Mouse (Mus musculus): Measurements from ENCODE around the gene Slc38a4.

The Slc38a4 gene

DNA sequence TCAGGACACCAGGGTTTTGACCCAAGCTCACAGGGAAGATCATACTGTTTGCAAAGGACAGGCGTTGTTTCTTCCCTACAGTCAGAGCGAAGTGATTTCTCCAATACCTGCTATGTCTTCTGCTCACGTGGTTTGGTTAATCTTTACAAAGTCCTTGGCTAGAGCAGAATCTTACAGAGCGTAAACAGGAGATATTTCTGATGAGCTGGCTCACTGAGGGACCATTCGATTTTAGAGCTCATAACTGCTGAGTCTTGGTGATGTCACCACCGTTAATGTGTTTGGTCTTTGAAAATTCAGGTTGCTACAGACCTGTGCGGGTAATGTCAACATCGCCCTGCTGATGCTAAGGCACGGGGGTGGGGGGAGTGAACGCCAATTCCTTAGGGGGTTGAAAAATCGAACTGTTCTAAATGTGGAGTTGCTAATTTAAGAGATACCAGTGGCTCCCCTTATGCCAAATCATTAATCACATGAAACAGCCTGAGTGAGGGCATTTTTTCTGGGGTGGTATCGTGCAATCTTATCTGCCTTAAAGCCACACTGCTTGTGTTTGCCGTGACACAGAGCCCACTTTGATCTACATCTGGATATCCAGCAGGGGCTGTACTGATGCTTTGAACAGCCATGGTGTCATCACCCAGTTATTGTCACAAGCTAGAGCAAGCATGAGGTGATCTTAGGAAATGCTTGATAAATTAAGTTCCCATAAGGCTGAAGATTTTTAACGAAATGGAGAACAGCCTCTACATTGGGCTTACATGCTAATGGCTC, 44.0 kb downstream of the Slc38a4 start:
- peak; percentile 34 for DNase-seq

DNA sequence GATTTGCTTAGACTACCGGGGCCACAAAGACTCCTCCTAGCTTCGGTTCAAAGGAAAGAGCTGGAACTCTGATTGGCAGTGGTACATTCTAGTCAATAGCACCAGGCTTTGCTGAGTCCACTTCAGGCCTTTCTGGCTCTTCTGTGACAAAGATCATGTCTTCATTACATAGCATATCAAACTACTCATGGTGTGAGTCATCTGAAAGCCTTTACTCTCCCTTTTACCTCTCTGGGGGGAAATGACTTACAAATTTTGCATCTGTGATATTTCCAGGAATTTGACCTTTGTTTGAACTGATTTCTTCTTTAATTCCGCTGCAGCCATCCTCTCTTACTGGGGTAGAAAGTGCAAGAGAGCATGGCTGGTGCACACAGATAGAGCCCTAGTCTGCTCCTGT, 46.5 kb downstream of the Slc38a4 start:
- no peak for DNase-seq

DNA sequence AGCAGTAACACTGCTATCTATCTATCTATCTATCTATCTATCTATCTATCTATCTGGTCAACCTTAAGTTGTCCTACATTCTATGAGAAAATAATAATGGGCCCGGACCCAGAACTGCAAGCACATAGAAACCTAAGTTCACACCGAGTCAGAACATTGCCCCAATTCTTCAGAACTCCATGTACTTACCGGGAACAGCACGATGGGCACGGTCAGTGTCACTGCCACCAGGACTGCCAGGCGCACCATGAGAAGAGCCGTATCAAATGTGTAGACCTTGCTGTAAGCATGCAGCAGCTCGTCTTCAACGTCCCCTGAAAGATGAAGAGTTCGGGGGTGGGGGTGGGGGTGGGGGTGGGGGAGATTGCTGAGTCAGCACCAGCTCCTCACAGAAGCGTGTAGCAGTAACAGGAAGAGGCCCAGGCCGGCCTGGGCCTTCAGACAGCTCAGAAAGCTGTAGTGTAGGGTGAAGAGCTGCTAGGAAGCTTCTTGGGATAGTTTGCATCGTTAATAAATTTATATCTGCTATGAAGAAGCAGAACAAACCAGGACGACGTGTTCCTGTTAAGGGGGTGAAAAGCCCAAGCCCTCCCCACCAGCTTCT, 50.0 kb downstream of the Slc38a4 start:
- DNase-seq: no peak

DNA sequence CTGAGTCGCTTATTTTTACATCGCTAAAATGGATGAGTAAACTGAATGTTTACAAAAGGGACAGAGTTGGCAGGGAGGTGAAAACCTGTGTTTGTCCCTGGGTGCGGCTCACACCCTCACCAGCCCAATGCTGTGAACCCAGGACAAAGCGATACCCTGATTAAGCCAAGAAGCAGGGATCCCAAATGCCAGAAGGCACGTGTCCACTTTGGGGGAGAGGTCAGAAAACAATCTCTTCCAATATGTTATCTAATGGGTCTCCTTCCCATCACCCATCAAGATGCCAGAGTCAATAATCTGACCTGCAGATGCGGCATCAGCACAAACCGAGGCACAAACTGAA, 51.3 kb downstream of the Slc38a4 start:
- no peak for DNase-seq

DNA sequence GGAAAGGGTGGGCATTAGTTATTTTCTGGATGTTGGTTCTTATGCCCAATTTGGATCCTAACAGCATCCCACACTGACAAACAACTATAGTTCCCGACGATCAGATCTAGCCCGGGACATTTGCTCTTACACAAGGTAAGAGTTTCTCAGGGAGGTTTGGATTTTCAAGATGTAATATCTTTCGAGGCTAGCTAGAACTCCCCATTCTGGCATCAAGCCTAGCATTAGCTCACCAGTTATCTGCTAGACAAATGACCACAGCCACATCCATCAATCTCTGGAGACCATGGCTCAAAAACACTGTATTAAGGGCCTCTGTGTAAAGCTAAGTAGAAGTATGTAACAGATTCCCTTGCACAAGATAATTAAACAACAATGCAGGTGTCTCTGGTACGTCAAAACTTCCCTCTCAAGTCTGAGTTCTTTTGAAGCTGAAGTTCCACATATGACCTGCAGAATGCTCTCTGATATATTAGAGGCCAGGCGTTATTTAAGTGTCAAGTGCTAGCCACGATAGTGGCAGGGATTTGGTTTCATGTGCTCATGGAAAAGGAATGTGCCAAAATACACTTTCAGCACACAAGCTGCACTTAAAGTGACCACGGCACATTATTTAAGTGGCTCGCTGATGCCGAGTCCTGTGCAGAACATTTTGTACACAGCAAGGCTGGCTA, 51.8 kb downstream of the Slc38a4 start:
- peak; percentile 17 for DNase-seq

DNA sequence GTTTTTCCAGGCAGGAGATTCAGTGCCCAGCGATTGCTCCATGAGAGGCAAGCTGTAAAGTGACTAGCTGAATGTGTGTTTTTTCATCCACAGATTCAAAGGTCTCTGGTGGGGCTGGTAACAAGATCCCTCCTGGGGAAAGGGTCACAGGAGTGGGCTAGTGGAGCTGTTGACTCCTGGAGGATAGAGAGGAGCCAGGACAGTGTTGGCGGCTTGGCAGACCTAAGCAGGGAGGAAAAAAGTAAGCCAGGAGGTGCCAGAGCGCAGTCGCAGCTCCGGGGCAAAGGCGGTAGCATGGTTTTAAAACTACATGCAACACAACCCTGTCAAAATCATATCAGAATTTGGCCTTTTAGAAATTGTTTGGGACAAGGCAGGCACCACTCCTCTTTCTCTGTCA, 52.6 kb downstream of the Slc38a4 start:
- DNase-seq: peak; percentile 20

DNA sequence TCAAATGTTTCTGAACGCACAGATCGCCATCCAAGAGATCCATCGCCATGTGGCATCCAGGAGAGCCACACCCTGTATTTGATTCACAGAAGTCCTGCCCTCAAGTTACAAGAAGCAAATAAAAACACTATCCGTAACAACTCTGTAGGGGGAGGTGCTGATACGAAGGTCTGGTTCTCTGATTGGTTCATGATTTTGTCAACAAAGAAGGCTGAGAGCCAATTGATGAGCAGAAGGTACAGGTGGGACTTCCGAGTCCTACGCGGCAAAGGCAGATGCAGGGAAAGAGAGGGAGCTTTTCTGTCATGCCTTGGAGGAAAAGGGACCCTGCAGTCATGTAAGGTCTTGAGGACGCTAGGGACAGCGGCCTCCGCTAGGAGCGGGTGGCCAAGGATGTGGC, 53.0 kb downstream of the Slc38a4 start:
- DNase-seq: peak; percentile 13

DNA sequence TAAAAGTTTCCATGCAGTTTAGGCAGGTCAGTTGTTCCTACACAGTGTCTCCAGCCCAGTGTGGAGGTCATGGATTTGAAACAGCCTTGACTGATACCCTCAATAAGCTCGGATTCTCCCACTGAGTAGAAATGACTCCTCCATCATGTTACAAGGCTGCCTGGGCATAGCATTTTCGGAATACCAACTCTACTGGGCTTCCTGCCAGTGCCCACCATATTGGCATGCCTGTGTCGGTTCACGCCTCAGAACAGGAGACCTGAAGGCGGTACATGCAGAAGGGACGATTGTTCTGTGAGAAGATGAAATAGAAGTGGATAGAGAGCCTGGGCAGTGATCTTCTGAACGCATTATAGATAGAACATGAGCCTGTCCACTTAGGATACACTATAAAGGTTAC, 53.9 kb downstream of the Slc38a4 start:
- DNase-seq: no peak

DNA sequence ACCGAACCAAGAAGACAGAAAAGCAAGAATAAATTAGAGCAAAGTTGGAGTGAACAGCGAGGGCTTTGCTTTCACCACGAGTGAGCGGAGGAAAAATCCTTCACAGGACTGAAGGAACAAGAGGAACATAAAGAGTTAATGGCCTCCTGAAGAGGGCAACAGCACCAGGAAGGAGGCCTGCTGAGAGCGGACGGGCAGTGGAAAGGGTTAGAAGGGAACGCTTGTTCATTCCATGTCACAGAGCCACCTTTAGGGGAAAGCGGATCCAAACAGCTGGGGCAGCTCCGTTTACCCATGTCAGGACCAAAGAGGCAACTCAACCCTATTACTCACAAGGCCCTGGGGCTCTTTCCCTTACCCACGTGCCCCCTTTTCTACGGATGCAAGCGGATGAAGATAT, 54.3 kb downstream of the Slc38a4 start:
- DNase-seq: no peak

DNA sequence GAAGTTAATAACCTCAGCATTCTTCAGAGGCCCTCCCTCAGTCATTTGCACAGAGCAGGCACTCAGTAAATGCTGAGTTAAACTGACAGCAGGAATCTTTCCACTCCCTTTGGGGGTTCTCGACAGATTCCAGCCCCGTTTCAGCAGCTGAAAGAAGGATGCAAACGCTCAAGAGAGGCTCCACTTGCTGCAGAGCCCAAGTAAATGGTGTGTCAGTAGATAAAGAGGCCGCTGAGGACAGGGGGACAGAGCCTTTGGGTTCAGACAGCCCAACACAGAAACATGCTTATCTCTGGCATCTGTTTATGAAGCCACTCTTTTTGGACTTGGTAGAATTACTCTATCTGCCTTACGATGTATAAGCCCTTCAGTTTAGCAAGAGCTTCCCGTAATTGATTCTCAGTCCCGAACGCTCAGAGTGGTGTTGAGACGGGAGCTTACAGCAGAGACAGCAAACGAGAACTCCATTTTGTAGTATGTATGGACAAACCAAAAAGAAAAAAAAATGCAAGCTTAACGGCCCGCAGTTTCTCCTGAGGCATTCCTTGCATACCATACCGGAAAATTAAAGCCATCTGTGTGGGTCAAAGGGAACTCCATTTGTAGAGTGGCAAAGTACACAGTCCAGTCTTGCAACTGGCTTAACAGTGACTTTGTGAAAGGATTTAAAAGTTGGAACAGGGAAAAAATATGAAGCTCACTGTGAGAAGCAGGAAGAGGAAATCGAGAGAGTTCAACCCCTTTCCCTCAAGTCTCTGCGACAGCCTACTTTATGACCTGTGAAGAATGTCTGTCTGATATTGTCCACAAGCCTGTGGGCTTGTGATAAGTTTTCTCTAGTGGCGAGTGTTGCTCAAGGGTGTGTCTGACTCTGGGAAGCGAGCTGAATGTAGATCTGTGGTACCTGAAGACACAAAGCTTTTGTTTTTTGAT, 55.2 kb downstream of the Slc38a4 start:
- peak; percentile 23 for DNase-seq

DNA sequence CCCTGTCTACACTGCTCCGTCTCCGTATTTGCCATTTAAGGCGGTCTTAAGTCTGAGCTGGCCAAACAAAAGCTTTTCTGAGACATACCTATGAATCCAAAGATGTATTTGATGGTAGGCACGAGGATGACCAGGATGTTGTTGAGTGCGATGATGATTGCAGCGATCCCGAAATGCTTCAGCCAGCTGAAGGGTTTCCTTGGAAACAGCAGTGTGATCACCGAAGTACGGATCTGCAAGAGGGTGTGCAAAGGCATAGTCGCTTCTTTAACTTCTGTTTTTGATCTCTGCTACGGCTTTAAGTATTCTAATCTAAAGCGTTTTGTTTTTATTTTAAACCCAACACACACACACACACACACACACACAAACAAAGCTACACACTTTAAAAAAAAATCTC, 56.4 kb downstream of the Slc38a4 start:
- DNase-seq: no peak

DNA sequence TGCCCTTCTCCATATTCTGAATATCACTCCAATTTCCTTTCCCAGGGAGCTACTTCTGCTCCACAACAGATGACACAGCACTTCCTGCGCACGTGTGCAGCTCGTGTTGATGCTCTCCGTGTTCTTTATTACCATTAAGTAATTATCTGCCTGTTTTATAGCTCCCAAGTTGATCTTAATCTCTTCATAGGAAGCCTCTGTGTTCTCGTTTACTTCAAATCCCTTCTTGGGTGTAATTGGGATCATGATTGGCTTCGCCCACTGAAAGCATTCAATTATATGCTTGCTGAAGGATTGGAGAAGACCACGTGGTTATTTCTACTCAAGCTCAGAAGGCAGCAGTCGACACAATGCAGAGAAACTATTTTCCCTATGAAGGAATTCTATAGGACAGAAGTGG, 70.1 kb downstream of the Slc38a4 start:
- no peak for DNase-seq

DNA sequence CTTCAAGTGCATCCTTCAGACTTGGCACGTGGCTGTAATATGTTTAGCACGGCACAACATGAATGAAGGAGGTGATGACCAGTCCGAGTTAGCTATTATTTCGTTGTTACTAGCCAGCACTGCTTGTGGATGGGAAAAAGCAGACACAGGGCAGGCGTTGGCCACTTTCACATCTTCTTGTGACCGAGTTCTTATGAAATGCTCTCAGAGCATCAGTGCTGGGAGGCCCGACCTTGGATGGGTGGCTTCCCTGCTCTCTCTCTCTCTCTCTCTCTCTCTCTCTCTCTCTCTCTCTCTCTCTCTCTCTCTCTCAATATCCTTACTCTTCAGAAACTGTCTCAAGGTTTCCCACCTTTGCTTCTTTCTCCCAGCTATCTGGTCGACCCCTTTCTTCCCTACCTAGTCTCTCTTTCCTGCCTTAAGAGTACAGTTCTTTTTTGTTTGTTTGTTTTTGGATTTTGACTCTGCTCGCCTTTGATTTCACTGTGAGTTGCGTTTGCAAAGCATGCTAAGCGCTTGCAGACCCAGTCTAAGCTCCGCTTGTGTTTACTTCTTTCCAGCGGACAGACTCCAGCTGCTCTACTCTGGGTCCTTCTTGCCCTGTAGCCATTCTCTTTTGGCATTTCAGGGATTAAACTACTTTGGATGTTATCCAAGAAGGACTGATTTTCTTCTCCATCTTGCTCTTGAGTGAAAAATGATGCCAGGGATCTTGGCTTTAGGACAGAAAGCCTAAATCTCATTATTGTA, 72.0 kb downstream of the Slc38a4 start:
- DNase-seq: no peak

DNA sequence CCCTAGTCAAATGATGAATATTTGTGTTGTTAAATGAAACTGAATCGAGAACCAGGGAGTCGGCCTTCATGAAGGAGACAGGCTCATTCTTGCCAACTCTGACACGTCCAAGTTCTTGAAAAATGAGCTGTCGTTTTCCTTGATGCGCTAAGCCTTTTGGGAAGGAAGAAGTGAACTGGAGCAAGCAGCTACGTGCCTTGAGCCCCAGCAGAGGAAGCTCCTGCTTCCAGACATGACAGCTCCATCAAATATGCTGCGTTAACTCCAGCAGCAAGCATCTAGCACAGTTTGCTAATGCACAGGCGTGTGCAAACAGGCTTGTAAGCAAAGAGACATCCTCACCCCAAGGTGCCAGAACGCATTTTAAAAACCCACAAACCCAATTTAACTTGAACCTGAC, 80.6 kb downstream of the Slc38a4 start:
- DNase-seq: no peak

DNA sequence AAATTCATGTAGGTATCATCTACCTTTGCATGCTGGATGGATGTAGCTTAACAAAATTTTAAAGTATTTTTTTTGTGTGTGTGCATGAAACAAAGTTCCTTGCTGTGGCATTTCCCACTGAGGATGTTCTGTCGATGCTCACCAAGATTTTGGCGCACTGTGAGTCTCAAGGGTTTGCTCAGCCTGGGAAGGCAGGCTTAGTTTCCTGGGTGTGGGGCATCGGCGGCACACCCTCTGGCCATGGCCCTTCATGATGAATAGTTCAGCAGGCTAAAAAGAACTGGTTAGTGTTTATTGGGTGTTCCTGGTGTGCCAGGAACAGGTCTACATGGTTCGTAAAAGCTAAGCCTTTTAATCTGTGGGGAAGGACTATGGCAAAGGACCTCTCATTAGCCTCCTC, 81.6 kb downstream of the Slc38a4 start:
- DNase-seq: no peak

DNA sequence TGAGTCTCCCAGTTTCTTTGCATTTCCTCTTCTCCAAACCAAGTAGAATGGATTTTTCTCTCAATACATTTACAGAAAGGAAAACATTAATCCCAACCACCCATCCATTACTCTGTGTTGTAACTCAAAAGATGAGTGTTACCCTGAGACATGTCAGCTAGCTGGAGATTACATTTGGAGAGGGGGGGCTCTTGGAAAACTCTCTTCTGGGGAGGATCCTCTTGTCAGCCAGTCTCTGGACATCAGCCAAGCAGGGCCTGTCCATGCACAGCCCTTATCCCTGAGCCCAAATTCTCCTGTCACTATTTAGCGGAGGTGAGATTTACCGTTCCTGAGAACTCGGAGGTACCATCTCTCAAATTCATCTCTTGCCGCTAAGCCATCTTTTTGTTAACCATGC, 82.4 kb downstream of the Slc38a4 start:
- DNase-seq: no peak

DNA sequence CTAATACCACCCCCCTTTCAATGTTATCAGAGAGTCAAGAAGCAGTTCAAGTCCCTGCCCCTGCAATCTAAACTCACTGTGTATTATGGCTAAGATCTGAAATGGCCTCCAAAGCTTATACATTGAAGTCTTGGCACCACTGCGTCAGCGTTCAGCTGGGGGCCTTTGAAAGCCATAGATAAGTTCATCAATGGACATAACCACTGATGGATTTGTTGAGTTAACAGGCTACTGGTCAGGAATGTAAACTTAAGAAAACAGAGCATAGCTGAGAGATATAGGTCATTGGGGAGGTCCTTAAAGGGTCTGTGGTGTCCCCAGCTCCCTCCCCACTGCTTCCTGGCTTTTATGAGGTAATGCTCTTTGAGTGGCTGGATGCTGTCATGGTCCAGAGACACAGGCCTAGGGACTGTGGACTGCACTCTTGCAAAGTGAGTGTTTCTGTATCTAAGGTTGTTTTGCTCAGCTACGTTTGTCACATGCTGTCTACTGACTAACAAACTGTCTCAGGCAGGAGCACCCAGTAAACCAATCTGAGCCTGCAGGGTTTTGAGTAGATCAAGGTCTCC, 83.0 kb downstream of the Slc38a4 start:
- no peak for DNase-seq

DNA sequence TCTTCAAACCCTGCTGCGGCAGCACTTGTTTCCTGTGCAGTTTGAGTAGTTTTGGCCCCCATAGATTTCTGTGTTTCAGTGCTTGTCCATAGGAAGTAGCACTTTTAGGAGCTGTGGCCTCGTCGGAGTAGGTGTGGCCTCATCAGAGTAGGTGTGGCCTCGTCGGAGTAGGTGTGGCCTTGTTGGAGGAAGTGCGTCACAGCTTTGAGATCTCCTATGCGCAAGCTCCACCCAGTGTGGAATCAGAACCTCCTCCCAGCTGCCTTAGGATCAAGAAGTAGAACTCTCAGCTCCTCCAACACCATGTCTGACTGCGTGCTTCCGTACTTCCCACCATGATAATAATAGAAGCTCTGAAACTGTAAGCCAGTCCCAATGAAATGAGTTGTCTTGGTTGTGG, 83.8 kb downstream of the Slc38a4 start:
- DNase-seq: no peak

DNA sequence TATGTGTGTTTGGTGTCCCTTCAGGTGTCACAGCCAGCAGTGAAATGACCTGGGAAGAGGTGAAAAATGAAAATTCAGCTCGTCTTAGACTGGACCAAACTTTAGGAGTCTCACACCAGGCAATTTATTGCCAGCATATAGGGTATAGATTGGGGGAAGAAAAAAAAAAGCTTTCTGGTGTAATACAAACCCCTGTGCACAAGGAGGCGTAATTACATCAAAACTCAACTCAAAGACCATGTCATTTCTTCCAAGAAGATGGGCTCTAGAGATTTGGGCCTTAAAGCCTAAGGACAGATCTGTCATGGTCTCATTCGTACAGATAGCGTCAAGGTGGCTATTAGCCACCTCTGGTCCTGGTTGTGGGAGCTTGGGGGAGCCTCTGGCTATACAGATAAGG, 86.0 kb downstream of the Slc38a4 start:
- DNase-seq: no peak

DNA sequence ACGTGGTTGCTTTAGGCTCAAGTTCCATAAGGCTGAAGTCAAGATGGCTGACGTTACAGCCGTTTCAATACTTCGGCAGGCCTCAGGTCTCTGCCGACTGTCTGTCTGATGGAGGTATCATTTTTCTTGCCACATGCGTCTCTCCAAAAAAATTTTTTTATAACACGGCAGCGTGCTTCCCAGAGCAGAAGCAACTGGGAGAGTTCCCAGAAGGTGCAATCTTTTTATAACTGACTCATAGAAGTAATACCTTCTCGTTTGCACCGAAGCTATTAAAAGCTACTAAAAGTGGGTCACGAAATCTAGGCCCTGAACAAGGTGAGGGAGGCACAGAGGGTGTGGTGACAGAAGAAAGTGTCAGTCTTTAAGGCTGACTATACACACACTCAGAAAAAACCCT, 87.0 kb downstream of the Slc38a4 start:
- DNase-seq: no peak

DNA sequence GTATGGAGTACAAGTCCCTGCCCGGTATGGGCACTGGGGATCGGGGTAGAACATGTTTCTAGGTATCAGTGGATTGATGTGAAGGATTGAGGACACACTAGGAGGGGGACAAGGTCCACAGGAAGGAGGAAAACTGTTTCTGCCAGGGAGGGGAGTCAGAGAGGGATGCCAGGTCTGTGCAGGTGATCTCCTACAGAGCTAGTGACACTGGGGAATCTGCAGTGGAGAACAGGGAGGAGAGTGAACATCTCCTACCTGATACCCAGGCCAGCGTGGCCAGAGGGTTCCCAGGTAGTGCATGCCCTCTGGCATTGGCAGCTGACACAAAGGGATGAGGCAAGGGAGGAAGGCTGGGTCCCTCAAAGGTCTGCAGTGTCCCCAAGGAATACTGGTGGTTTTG, 89.4 kb downstream of the Slc38a4 start:
- DNase-seq: no peak

DNA sequence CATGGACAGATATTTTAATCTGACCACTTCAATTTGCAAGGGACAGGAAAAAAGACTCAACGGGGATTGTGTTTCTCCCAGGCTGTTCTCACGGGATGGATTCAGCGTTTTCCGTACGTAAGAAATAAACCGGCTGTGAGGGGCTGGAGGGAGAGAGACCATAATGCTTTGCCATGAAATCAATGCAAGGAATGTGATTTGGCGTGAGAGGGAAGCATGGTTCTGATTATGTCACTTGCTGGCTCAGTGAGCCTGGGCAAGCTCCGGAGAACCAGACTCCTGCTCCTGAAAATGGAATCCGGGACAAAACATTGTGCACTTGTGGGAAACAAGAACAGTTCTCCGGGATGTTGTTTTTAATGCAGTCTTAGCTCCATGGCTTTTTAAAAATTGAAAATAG, 92.0 kb downstream of the Slc38a4 start:
- no peak for DNase-seq

All from kidney, adult 11 months (tissue).